Mouse (Mus musculus): Measurements from ENCODE around the gene Faap20. TPM values are rescaled to one million over a fixed set of nuclear protein-coding genes. Genes with fewer than 3 reads are reported as not detected.
"Not testable (repeated sequence)": the region's sequence is repeated elsewhere in the genome, so short reads cannot be mapped to it uniquely, and the experiment has no call there.

Gene Faap20
- polyA plus RNA-seq, 1 experiment from 2014 or later: 63.2 TPM

DNA sequence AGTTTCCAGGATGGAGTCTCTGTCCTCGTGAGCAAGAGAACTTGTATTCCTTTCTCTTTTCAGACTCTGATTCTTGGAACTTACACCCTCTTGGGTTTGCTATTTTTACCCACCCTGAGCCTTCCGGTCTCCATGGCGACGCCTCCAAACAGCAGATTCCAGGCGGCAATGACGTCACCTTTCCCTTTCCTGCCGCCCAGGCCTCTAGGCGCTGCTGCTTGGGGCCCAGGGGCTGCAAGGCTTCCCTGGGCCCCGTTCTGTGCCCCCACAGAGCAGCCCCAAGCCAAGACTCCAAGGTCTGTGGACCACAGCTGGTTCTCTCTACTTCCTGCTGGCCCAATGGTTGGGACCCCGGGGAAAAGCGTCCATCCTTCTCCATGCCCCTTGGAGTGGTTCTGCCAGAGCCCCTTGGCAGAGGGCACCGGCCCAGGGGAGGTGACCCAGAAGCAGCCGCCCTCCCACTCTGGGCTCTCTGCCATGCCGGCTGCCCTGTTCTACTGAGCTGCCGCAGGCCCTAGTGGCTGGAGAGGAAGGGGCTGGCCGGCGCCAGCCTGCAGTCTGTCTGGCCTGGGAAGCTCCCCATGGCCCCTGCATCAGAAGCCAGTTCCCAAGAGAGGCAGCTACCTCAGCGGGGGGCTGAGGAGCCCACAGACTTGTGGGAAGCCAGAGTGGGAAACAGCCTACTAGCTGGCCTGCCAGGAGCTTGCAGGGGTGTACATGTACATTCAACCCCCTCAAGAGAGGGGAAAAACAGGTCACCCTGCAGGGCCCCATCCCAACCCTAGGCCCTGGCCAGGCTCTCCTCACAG lies 14.1 kb upstream of the Faap20 start:
- ATAC-seq (ENCODE audit: extremely low read depth, insufficient number of reproducible peaks, low FRiP score, low TSS enrichment): peak; percentile 79
- 5% methylated on average over 18 of the region's 18 CpGs for WGBS
- Histone ChIP-seq H3K36me3 (no peaks in the 10 kb centered on the region), H3K4me2 (peak overlapping the region; percentile 67), H3K9ac (peak overlapping the region; percentile 79), H3K4me3 (peak overlapping the region; percentile 35), H3K4me1 (peaks cover 71% of the 10 kb centered on the region), H3K9me3 (no peaks in the 10 kb centered on the region), H3K27ac (replicated peaks) (peak overlapping the region; percentile 100), H3K27me3 (replicated peaks) (no peaks in the 10 kb centered on the region)

DNA sequence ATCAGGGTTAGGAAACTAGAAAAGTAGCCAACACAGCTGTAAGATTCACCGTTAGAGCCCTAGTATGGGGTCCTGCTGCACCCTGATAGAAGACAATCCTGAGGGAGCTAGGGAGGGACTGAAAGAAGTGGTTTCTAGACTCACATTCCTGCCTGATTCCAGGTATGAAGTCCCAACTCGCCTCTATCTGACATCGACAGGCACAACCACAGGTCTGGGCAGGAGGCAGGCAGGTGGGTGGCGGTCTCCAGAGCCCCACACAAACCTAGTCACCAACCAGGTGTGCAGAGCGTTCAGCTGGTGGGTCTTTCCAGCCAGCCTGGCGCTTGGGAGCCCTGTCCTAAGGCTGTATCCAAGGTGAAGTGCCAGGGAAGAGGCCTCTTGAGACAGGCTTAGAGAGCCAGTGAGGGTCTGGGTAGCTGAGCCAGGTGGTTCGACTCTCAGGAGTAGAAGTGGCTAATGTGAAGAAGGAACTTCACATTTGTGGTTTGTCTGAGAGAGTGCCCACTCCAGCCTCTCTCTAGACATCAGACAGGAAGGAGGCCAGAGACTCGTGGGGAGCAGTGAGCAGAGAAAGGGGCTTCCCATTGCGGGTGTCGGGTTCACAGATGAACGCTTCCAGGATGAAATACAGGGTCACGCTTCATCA lies 12.7 kb upstream of the Faap20 start:
- WGBS: 79% methylated on average over 12 of the region's 12 CpGs
- ATAC-seq (ENCODE audit: extremely low read depth, insufficient number of reproducible peaks, low FRiP score, low TSS enrichment): no peak
- H3K27ac ChIP-seq (replicated peaks): peak overlapping the region; percentile 100
- H3K36me3 ChIP-seq: no peaks in the 10 kb centered on the region
- no peaks in the 10 kb centered on the region for H3K9me3 ChIP-seq
- peak overlapping the region; percentile 79 for H3K9ac ChIP-seq
- no peaks in the 10 kb centered on the region for H3K27me3 ChIP-seq (replicated peaks)
- H3K4me2 ChIP-seq: no peak overlapping the region
- H3K4me3 ChIP-seq: no peak overlapping the region
- peaks cover 70% of the 10 kb centered on the region for H3K4me1 ChIP-seq

DNA sequence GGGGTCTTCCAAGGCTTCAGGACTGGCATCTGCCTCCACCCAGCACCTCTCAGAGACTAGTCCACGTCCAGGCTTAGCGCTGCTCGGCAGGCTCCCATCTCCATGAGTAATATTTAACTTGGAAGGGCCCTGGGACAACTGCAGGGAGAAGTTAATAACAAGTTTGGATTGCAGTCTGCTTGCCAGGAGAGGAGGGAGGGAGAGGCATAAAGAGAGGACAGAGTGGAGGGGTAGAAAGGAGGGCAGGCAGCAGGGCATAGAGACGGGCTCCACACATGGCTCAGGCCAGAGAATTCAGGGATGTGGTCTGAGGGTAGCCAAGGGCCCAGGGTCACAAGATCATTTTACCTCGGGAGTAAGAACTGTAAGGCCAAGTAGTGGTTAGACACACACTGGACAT lies 11.3 kb upstream of the Faap20 start:
- no peak for ATAC-seq (ENCODE audit: extremely low read depth, insufficient number of reproducible peaks, low FRiP score, low TSS enrichment)

DNA sequence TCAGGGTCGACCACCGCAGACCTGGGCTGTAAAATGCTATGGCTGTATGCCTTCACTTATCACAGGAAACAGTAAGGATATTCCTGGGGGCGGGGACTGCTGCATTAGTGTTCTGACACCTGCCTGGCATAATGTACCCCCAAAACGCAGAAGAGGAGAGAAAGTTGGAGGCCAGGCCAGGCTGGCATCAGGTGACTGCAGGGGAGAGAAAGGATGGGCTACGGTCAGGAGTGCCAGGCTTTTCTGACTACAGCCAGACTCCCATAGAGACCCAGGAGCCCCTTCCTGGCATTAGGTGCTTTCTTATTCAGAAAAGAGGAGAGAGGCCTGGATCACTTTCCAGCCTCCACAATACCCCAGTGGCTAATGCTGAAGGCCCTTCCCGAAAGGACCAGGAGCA lies 10.1 kb upstream of the Faap20 start:
- no peak for ATAC-seq (ENCODE audit: extremely low read depth, insufficient number of reproducible peaks, low FRiP score, low TSS enrichment)
- H3K27me3 ChIP-seq (replicated peaks): no peaks in the 10 kb centered on the region
- peak overlapping the region; percentile 28; the same call in 1 of the 2 replicates for H3K9ac ChIP-seq
- no peaks in the 10 kb centered on the region for H3K9me3 ChIP-seq
- 51% methylated on average over 6 of the region's 6 CpGs for WGBS
- H3K4me3 ChIP-seq: no peak overlapping the region
- H3K27ac ChIP-seq (replicated peaks): no peak overlapping the region
- H3K4me1 ChIP-seq: peaks cover 53% of the 10 kb centered on the region
- no peak overlapping the region for H3K4me2 ChIP-seq
- no peaks in the 10 kb centered on the region for H3K36me3 ChIP-seq

More for the DNA sequence above, 11.3 kb upstream of the Faap20 start:
- H3K9ac ChIP-seq: no peak overlapping the region
- H3K4me3 ChIP-seq: no peak overlapping the region
- peaks cover 65% of the 10 kb centered on the region for H3K4me1 ChIP-seq
- no peak overlapping the region for H3K4me2 ChIP-seq
- H3K27ac ChIP-seq (replicated peaks): peak overlapping the region; percentile 43; the same call in 1 of the 2 replicates
- no peaks in the 10 kb centered on the region for H3K27me3 ChIP-seq (replicated peaks)
- no peaks in the 10 kb centered on the region for H3K36me3 ChIP-seq
- no peaks in the 10 kb centered on the region for H3K9me3 ChIP-seq
- WGBS: 79% methylated on average over 5 of the region's 5 CpGs

DNA sequence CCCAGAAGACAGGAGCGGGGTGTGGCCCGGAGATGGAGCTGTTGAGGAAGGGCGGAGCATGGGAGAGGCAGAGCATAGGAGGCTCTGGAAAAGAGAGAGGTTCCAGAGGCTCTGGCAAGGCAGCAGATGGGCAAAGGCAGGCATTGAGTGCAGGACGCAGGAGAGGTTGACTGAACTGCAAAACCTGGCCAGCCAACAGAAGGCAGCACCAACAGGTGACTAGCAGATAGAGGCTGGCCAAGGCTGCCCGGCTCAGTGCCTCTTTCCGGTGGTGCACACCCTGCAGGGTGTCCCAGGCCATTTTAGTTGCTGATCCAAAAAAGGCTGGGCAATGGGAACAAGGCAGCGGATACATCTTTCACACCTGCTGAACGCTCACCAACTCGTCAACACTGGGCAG lies 7.8 kb upstream of the Faap20 start:
- ATAC-seq (ENCODE audit: extremely low read depth, insufficient number of reproducible peaks, low FRiP score, low TSS enrichment): no peak
- Histone ChIP-seq H3K27ac (replicated peaks) (no peak overlapping the region), H3K4me1 (peaks cover 35% of the 10 kb centered on the region), H3K9me3 (no peaks in the 10 kb centered on the region), H3K27me3 (replicated peaks) (no peaks in the 10 kb centered on the region), H3K36me3 (no peaks in the 10 kb centered on the region), H3K4me2 (no peak overlapping the region), H3K9ac (0 out of 2 replicates have a peak overlapping the region, but pooled peaks have one; percentile 16), H3K4me3 (no peak overlapping the region)
- 58% methylated on average over 9 of the region's 9 CpGs for WGBS

DNA sequence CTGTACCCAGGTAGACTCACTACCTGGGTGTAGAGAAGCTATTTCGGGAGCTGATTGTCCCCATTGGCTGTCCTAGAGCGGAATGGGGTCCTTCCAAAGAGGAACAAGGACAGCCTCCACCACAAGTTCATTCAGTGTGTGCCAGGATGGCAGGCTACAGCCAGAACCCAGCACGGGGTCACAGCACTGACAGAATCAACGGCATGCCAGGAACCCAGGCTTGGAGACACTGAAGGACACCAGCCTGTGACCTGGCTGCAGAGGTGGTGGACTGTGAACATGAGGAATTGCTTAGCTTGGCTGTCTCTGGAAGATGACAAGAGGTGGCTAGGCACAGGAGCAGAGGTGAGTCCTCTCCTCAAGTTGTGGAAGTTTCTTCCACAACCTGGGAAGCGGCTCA lies 7.3 kb upstream of the Faap20 start:
- Histone ChIP-seq H3K27me3 (replicated peaks) (no peaks in the 10 kb centered on the region), H3K4me2 (no peak overlapping the region), H3K27ac (replicated peaks) (no peak overlapping the region), H3K4me1 (peaks cover 34% of the 10 kb centered on the region), H3K36me3 (no peaks in the 10 kb centered on the region), H3K9ac (no peak overlapping the region), H3K4me3 (no peak overlapping the region), H3K9me3 (no peaks in the 10 kb centered on the region)
- 89% methylated on average over 5 of the region's 5 CpGs for WGBS
- no peak for ATAC-seq (ENCODE audit: extremely low read depth, insufficient number of reproducible peaks, low FRiP score, low TSS enrichment)

DNA sequence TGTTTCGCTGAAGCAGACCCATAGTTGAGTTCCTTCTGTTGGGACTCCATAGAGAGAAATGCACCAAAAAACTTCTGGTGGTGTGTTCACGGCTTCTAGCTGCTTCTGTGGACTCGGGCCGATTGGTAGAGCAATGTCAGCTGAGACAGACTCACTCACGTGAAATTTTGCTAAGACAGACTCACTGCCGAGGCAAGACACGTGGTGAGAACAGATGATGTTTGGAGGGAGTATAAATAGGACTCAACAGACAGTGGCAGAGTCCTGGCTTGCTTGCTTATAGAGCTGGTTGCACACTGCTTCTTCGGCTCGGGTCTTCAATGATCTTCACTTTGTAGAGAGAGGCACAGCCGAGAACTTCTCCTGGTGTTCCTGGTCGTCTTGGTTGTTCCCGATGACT lies 6.4 kb upstream of the Faap20 start:
- 78% methylated on average over 12 of the region's 12 CpGs for WGBS
- Histone ChIP-seq H3K9me3 (peaks cover 3% of the 10 kb centered on the region; the same call in 1 of the 2 replicates), H3K27ac (replicated peaks) (no peak overlapping the region), H3K36me3 (no peaks in the 10 kb centered on the region), H3K4me3 (no peak overlapping the region), H3K4me1 (peaks cover 25% of the 10 kb centered on the region), H3K9ac (no peak overlapping the region), H3K4me2 (no peak overlapping the region), H3K27me3 (replicated peaks) (no peaks in the 10 kb centered on the region)
- ATAC-seq (ENCODE audit: extremely low read depth, insufficient number of reproducible peaks, low FRiP score, low TSS enrichment): no peak

DNA sequence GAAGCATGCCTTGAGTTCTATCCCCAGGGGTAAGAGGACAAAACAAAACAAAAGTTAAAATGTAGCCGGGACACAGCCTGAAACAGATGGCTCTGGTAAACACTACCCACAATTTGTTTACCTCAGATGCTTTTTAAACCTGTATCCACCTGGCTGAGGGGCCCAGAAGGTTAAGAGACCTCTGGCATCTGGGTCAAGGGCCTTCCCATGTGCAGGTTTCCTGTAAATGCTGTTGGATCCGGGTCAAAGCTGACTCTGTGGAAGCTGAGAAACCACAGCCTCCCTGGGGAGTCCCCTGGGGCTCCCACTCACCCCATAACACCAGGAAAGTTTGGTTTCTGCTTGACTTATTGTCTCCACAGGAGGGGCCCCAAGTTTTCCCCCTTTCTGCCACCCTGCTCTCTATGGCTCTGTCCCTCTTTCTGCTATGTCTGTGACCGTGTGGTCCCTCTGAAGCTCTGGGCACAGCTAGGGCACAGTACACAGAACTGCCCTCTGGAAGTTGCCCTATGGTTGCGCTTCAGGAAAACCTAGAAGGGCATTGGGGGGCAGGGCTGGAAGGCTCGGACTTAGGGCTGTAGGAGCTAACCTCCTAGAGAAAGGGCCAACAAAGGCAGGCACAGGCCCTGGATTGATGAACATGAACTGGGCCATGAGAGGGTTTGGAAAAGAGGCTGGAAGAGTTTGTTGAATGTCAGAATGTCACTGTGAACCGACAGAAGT lies 3.7 kb upstream of the Faap20 start:
- ATAC-seq (ENCODE audit: extremely low read depth, insufficient number of reproducible peaks, low FRiP score, low TSS enrichment): no peak
- Histone ChIP-seq H3K4me1 (peaks cover 31% of the 10 kb centered on the region), H3K4me3 (no peak overlapping the region), H3K27me3 (replicated peaks) (no peaks in the 10 kb centered on the region), H3K9ac (peak overlapping the region; percentile 29; the same call in 1 of the 2 replicates), H3K36me3 (no peaks in the 10 kb centered on the region), H3K4me2 (no peak overlapping the region), H3K27ac (replicated peaks) (no peak overlapping the region), H3K9me3 (peaks cover 3% of the 10 kb centered on the region; the same call in 1 of the 2 replicates)
- 59% methylated on average over 6 of the region's 6 CpGs for WGBS

DNA sequence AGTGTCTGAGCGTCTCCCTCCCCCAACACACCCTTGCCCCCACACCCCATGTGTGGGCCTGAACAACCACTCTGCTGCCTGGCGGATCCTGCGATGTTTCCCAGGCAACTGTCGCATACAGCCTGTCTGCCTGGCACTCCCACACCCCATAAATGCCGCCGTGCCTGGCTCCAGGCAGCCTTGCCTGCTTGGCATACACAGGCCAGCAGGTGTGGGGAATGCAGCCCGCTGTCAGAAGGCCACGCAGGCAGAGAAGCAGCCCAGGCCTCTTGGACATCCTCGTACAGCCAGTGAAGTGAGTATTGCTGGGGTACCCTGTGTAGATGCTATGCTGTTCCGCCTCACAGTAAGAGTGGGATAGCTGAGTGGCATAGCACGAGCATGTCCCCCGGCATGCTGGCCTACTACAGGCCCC lies 2.9 kb upstream of the Faap20 start:
- Histone ChIP-seq H3K27me3 (replicated peaks) (no peaks in the 10 kb centered on the region), H3K9me3 (peaks cover 3% of the 10 kb centered on the region; the same call in 1 of the 2 replicates), H3K4me3 (no peak overlapping the region), H3K4me2 (no peak overlapping the region), H3K27ac (replicated peaks) (0 out of 2 replicates have a peak overlapping the region, but pooled peaks have one; percentile 15), H3K36me3 (no peaks in the 10 kb centered on the region), H3K9ac (peak overlapping the region; percentile 25; the same call in 1 of the 2 replicates), H3K4me1 (peaks cover 34% of the 10 kb centered on the region)
- no peak for ATAC-seq (ENCODE audit: extremely low read depth, insufficient number of reproducible peaks, low FRiP score, low TSS enrichment)
- WGBS: 65% methylated on average over 12 of the region's 12 CpGs

DNA sequence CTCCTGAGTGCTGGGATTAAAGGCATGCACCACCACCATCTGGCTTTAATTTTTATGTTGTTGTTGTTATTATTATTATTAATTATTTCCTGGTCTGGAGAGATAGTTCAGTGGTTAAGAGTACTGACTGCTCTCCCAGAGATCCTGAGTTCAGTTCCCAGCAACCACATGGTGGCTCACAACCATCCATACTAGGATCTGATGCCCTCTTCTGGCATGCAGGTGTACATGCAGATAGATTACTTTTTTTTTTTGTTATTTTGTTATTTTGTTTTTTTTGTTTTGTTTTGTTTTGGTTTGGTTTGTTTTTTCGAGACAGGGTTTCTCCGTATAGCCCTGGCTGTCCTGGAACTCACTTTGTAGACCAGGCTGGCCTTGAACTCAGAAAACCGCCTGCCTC lies 1.5 kb upstream of the Faap20 start:
- H3K9me3 ChIP-seq; H3K4me2 ChIP-seq; H3K27ac ChIP-seq (replicated peaks); H3K36me3 ChIP-seq; H3K9ac ChIP-seq; H3K27me3 ChIP-seq (replicated peaks); ATAC-seq (ENCODE audit: extremely low read depth, insufficient number of reproducible peaks, low FRiP score, low TSS enrichment); H3K4me3 ChIP-seq: not testable (repeated sequence)
- peaks cover 36% of the 10 kb centered on the region for H3K4me1 ChIP-seq
- WGBS: 86% methylated on average over 3 of the region's 3 CpGs

DNA sequence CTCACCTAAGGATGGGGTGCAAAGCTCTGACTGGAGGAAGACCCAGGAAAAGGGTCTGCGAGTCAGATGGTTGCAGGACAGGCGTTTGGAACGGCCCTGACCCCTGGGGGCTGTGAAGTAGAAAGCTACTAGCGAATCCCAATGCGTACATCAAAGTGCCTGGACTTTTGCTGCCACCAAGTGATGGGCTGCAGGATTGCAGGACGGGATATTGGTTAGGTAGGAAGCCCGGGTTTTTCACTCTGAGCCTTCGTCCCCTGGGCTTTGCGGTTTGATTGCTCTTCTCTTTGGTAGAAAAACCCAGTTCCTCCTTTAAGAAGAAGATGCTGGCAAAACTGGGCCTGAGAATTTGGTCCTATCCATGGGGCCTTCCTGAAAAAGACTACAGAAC lies 350 bp upstream of the Faap20 start:
- ATAC-seq (ENCODE audit: extremely low read depth, insufficient number of reproducible peaks, low FRiP score, low TSS enrichment): peak; percentile 48
- Histone ChIP-seq H3K4me1 (peaks cover 36% of the 10 kb centered on the region), H3K27me3 (replicated peaks) (no peaks in the 10 kb centered on the region), H3K9me3 (peaks cover 3% of the 10 kb centered on the region; the same call in 1 of the 2 replicates), H3K4me3 (peak overlapping the region; percentile 74), H3K4me2 (peak overlapping the region; percentile 95), H3K36me3 (peaks cover 13% of the 10 kb centered on the region), H3K9ac (peak overlapping the region; percentile 94), H3K27ac (replicated peaks) (peak overlapping the region; percentile 98)
- WGBS: 2% methylated on average over 9 of the region's 9 CpGs

All from heart, embryonic 13.5 days (tissue).